Mouse (Mus musculus): Measurements from ENCODE around the gene Fgf11.

GRCm38 (mm10) chr11:69795983-69796435 is 5.6 kb downstream of the Fgf11 start:
- TF ChIP-seq CTCF (IDR thresholded peaks at IDR 0.05; ENCODE audit: low read depth) (no peak), EP300 (IDR thresholded peaks at IDR 0.05; ENCODE audit: low read depth) (no peak)
